Mouse (Mus musculus) spleen, adult 10 weeks (tissue): ENCODE measurements around the gene Ddb1. TPM values are rescaled to one million over a fixed set of nuclear protein-coding genes. Genes with fewer than 3 reads are reported as not detected.

Experiments
- polyA plus RNA-seq: library from polyadenylated mRNA; stranded (reverse); fragments of 350-450 nt; fragmentation: Illumina TruSeq; extraction: RNeasy Lipid Tissue Mini Kit (QIAGEN cat#74804); gene quantifications from one replicate; pipeline ENCODE4 v1.2.3, GENCODE M21; 2015; ENCODE audit warnings: low replicate concordance; ENCODE audit not compliant: insufficient read depth

Gene Ddb1
- 165 TPM for polyA plus RNA-seq

DNA sequence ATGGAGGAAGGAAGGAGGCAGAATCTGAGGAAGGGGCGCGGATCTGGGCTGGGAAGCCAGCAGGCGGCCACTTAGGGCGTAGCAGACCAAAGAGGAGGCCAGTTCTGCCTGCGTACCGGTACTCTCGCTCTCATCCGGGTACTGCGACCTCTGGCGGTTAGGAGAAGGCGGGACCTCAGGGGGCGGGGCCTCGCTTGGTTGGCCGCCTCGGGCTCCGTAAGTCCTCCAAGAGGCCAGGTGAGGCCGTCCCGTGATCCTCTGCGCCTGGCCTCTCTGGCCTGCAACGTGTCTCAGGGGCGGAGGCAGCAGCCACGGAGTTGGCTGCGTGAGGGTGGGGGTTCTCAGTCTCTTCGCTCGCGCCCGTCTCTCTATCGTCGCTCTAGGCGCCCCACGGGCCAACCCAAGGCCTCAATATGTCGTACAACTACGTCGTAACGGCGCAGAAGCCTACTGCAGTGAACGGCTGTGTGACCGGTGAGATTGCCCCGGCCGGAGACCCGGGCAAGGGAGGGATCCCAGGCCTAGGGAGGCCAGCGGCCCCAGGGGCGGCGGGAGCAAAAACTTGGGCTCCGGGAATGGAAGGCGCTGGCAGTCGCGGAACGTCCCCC lies at the start of gene Ddb1, which contains the start of gene Tkfc:
Gene Ddb1 (plus strand): TSS at position 35 of the 608 bp plus-strand sequence.
Gene Tkfc (minus strand): TSS at position 362 of the 608 bp plus-strand sequence.

DNA sequence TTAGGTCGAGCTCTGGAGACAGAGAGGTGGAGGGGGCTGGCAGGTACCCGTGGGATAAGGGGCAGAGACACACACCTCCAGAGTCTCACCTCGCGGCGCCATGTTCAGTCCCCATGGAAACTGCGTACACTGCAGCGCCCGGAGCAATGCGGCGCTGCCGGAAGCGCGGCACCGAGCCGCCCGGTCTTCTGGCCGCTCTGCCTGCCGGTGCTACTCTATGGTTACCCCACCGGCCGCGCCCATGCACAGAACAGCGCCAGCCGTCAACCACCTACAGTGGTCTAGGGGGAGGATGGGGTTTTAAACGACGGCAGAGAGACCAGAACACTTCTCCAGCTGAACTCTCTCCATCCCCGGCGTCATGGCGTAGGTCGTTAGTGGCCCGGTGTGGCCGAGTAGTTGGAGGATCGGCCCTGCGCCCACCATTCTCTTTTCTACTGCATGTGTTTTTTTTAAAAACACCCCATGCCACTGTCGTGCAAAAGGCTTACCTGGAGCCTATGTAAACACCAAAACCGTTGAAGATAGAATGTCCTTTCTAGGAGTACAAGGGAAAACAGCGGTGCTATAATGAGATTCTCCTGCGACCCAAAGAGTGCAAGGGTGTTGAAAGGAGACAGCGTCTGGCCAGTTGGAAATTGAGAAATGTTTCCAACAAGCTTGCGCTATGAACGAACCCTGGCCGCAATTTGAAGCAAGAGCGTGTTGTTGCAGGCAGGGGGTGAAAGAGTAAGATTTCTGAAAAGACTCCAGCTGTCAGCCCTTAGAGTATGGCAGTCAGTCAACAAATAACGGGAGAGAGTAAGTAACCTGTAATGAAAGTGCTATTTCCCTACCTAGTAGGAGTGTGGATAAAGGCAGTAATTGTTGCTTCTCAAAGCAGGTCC lies 49.3 kb upstream of the Ddb1 start, which contains the start of gene Tmem216:
Gene Tmem216 (minus strand): TSS at position 615 of the 887 bp plus-strand sequence.

DNA sequence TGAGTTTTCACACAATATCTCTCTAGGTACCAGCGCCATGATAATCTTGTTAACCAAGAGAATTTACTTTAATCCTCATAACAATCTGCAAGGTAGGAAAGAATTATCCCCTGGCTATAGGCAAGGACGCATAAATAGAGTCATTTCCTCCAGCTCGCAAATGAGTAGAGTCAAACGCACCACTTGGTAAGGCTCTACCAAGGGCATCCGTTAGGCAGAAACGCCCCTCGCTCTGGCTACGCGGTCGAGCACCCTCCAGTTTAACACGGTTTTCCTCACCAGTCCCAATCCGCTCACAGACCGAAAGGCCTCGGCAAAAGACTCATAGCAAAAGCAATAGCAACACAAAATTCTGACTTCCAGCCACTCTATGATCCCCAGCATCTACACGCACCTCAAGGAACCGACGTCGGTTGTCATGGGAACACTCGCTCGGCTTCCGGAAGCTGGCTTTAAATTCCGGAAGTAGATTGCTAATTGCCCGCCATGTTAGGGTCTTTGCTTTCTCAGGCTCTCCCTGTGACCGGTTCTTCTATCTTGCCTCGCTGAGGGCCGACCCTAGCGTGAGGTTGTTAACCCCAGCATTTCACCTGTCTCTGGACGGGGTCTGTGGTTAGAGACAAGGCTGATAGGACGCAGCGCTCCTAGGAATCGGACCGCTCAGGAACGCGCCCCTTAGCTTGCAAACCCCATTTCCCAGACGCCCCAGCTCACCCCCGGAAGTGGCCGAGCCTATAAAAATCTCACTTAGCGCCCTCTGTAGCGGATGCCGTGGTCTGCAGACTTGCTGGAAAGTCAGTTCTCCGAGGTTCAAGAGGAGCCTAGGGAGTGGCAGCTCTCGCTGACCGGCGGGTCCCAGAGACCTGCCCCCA lies 28.2 kb upstream of the Ddb1 start, which contains the start of the genes Cyb561a3 and Tmem138:
Gene Cyb561a3 (plus strand): TSS at position 483 of the 872 bp plus-strand sequence.
Gene Tmem138 (minus strand): TSS at position 673 of the 872 bp plus-strand sequence.

DNA sequence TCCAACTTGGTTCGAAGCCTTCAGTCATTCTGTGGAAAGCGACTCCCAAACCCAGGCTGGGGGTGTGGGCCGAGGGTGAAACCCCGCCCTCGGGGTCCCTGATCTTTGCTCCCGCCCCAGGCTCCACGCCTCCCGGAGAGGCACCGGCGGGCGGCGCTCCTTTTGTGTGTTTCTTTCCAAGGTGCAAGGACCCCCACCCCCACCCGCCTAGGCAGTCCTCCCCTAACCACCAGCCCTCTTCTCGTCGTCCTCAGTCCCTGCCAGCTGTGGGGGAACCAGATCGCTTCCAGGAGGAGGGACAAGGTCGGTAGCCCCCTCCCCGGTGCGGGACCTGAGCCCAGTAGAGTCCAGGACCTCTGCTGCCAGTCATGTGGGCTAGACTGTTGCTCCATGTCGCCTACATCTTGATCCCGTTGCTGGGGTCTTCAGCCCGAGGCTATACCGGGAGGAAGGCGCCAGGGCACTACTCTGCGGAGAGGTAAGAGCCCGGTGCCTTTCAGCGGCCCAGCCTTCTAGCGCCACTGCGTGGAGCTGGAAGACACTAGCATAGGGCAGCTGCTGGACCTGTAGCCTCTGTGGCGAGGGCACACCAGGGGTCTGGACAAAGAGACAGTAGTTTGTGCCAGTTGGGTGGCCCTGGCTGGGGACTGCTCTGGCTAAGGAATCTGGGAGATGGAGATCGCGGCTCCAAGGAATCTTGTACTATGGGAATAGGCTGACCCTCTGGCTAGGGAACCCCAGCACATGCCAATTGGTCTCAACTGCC lies 29.2 kb downstream of the Ddb1 start, which contains the start of gene Vwce:
Gene Vwce (plus strand): TSS at position 108 of the 766 bp plus-strand sequence.

DNA sequence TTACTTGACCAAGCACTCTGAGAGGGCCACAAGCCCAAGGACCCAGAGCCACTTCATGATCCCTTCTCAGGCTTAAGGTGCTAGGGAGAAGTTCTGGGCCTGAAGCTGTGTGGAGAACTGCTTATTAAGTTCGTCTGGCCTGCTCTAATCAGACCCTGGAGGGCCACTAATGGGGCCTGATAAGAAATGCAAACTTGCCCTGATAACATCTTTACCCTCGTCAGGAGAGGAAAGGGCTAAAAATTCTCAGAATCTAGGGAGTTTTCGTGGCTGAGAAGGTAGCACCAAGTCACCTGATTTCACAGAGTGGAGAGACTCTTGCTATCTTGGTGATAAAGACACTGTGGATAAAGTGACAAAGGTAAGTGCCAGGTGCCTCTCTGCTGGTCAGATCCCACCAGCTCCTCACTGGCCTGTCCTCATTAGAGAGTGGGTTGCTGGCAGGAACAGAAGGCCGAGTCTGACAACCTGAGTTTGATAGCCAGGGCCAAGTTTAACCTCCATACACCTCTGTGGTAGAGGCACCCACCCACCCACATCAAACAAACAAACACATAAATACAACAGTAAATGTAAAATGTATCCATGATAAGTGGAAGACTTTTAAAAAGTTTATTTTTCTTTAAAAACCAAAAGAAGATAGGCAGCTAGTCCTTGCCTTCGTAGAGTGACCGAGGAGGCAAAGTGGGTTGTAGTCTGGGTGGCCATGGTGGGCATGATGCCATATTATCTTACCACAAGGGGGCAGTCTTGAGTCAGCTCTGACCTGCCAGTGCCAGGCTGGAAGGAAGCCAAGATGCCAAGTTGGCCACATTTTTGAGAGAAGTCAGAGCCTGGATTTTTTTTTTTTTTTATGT lies 73.0 kb downstream of the Ddb1 start, which contains the start of gene Pga5:
Gene Pga5 (minus strand): TSS at position 157 of the 857 bp plus-strand sequence.

Other genes starting within 250 kb of the Ddb1 start
- gene Syt7, start 216.2 kb upstream of the Ddb1 start, polyA plus RNA-seq: 0.21 TPM
- gene Lrrc10b, start 147.9 kb upstream of the Ddb1 start, polyA plus RNA-seq: not detected
- 0.58 TPM for gene Ppp1r32, start 122.4 kb upstream of the Ddb1 start, polyA plus RNA-seq
- 176 TPM for gene Cpsf7, start 80.1 kb upstream of the Ddb1 start, polyA plus RNA-seq
- 102 TPM for gene Sdhaf2, start 79.2 kb upstream of the Ddb1 start, polyA plus RNA-seq
- gene Tmem216, start 49.1 kb upstream of the Ddb1 start, polyA plus RNA-seq: 11.1 TPM
- 181 TPM for gene Cyb561a3, start 28.2 kb upstream of the Ddb1 start, polyA plus RNA-seq
- gene Tmem138, start 28.0 kb upstream of the Ddb1 start, polyA plus RNA-seq: 17.3 TPM
- 3.9 TPM for gene Tkfc, start 327 bp downstream of the Ddb1 start, polyA plus RNA-seq
- gene Vwce, start 28.9 kb downstream of the Ddb1 start, polyA plus RNA-seq: 0.08 TPM
- gene Pga5, start 72.7 kb downstream of the Ddb1 start, polyA plus RNA-seq: not detected
- gene Vps37c, start 83.4 kb downstream of the Ddb1 start, polyA plus RNA-seq: 11.2 TPM
- 33.1 TPM for gene Cd5, start 133.7 kb downstream of the Ddb1 start, polyA plus RNA-seq
- 24.1 TPM for gene Cd6, start 224.7 kb downstream of the Ddb1 start, polyA plus RNA-seq
- 22.5 TPM for gene Slc15a3, start 234.4 kb downstream of the Ddb1 start, polyA plus RNA-seq